8 mouse cellular contexts compared by ENCODE assay signal in genomic region chr13:56682326-56682725, GRCm38 (mm10). TPM values are rescaled to one million over a fixed set of nuclear protein-coding genes. Genes with fewer than 3 reads are reported as not detected.
DNase-seq lines count a peak whose midpoint lies in the region.

No protein-coding gene starts in this region.

- peak; percentile 69 for DNase-seq in kidney, postnatal 10 days
- DNase-seq in kidney, adult 18-20 months = no peak
- DNase-seq in ZHBTc4 (ENCODE audit: low read depth, low spot score) = peak; percentile 91
- peak; percentile 46 to 53 for DNase-seq in frontal cortex, postnatal 36 days (ENCODE audit: low spot score in 2 of 2)
- DNase-seq in layer of hippocampus, postnatal 10 days (ENCODE audit: low spot score in 2 of 2) = peak; percentile 48 to 67
- peak; percentile 69 for DNase-seq in ovary, postnatal 36 days (ENCODE audit: low spot score)
- DNase-seq in retina, postnatal 1 day = no peak
- DNase-seq in urinary bladder, postnatal 10 days (ENCODE audit: low spot score) = no peak

RNA-seq across cellular contexts. Expression of gene Smad5, which starts 20.5 kb away (rescaled TPM):
- total RNA-seq in layer of hippocampus, postnatal 10 days (2021) = 10 to 100 TPM; 29.0 to 32.8 TPM

Comparison
In these comparisons a context has a peak if more than half of its experiments do, and no peak if none do; other contexts are left out.
1. DNase-seq: peak in kidney, postnatal 10 days (single experiment), ZHBTc4 (single experiment), frontal cortex, postnatal 36 days (2 of 2), layer of hippocampus, postnatal 10 days (2 of 2) and ovary, postnatal 36 days (single experiment); none in kidney, adult 18-20 months (single experiment), retina, postnatal 1 day (single experiment) and urinary bladder, postnatal 10 days (single experiment).